Mouse (Mus musculus) adrenal gland, postnatal 4 days (tissue): Measurements from ENCODE around the gene Moap1. TPM values are rescaled to one million over a fixed set of nuclear protein-coding genes. Genes with fewer than 3 reads are reported as not detected.
A peak's percentile ranks its signal among the peaks of the same experiment; 100 is the strongest.

Source experiments
- DNase-seq, 2 experiments: peaks; one replicate each; pipeline ENCODE4 v3.0.0; 2021 to 2022; ENCODE audit warnings: low spot score in 2 of 2, mixed read lengths in 2 of 2
- total RNA-seq, 2 experiments: library from RNA; stranded (reverse); gene quantifications; 2 replicates each; pipeline ENCODE4 v1.2.3; 2021

Moap1 gene
- total RNA-seq, 2 experiments from 2014 or later: 10.1 to 12.2 TPM

- no peak for DNase-seq
Observed at GRCm38 (mm10) chr12:102706833-102707463, 36.5 kb downstream of the Moap1 start.

DNA sequence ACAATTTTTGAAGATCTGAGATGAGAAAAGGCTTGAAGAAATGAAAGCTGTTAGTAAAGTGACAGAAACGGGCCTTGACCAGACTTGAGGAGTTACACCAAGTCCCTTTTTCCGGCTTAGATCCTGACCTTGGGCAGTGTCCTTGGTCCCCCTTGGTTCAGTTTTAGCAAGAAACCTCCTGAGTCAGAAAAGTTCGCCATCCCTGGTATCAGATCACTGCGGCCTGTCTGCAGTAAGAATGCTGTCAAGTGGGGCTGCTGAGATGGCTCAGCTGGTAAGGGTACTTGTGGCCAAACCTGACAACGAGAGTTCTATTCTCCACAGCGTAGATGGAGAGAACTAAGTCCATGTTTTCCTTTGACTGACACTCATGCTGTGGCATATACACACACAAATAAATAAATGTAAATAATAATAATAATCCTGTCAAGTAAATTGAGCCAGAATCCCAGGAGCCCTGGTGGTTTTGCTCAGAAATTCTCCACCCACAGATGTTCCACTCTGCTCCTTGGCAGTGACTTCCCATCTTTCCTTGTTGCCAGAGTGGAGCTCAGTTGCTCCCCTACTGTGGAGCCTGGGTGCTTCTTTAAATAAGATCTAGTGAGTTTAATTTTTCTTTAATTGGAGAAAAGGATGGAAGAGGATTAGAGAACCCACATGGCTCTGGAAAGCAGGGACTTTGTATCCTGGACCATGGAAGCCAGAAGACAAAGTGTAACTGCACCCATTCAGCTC is 37.4 kb downstream of the Moap1 start:
- DNase-seq: no peak

DNA sequence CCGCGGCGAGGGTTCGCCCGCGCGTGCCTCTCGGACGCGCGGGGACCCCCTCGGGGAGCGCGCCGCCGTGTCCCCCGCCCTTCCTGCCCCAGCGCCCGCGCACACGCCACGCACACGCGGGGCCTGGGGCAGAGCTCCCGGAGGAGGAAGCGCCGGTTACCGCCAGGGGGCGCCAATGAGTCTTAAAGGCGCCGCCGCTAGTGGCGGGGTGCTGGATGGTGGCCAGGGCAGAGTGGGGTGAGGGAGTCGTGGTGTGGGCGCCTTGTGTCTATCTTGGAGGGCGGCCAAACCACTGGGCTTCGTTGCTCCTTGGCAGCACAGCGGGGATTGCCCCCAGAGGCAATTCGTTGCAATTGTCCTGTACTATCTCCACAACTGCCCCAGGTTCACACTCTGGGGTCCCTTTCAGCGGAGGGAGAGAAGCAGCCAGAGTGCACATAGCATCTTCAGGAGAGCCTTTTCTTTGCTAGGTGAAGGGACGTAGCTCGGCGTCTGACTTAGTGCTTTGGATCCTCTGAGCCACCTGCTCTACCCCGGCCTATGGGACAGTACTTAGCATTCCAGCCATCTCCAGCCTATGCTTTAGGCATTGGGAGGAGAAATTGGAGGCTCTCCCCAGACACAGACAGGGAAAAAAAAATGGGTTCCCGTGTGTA is 38.1 kb downstream of the Moap1 start:
- peak; percentile 70 to 81 for DNase-seq

DNA sequence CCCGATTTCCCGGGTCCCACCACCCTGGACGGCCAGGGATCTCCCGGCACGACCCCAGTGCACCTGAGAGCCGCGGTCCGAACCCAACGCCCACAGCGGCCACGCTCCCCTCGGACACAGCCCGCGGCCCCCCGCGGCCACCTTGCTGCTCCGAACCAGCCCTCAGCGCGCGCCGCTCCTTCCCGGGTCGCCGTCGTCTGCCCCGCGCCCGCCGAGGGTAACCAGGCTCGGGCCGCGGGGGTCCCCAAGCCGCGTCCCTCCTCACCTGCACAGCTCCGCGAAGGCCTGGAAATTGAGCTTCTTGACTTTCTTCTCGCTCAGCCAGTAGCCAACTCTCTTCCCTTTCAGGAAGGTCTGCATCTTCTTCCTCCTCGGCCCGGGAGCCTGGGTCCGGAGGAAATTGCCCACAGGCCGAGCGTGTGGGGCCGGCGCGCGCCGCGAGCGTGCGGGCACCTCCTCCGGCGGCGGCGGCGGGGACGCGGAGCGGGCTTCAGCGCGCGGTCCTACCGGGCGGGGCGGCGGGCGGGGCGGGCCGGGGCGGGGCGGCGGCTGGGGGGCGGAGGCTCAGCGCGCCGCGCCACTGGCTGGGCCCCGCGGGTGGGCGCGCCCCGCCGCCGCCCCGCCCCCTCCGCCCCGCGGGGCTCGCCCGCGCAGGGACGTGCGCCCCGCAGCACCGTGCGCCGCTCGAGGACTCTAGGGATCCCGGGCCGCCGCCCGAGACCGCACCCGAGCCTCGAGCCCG is 38.8 kb downstream of the Moap1 start, which contains the start of gene Itpk1:
Itpk1 (minus strand) TSS at position 474 of the 742 bp plus-strand sequence.
- peak in 1 of 2 experiments; percentile 28 for DNase-seq

DNA sequence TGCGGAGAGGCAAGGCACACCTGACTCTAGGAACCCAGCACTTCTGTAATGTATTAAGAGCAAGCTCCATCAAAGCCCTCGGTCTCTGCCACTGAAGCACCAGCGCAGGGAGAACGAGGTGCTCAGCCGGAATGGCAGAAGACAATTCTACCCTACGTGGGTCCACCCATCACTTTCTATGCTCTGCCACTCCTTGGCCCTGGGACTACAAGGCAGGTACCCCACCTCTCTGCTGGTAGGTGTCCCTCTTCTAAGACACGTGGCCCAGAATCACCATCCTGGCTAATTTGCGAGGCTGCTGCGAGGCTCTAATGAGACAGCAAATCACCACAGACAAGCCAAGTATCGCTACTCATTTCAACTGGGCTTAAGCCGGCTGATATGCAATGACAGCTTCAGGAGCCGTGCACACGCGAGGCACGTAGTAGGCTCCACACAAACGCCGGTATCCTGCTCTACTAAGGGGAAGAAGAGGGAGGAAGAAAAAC is 39.5 kb downstream of the Moap1 start:
- no peak for DNase-seq

DNA sequence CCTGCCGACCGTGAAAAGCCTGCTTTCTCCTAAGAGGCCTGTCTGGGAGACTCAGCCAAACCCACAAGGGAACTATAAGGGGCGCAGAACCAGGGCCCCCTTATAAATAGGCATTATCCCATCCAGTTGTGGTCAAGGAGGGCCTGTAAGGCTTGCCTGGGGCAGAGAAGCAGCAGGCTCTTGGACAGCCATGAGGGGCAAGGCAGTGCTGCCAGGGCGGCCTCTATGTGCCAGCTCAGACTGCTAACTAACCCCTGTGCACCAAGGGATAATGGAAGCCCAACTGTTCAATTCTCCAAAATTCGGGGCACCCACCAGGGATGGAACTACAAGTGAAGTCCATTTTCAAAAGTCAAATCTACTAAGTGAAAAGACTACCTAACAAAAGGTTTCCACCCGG is 40.0 kb downstream of the Moap1 start:
- no peak for DNase-seq

- DNase-seq: no peak
Observed at GRCm38 (mm10) chr12:102703111-102703412, 40.4 kb downstream of the Moap1 start.

DNA sequence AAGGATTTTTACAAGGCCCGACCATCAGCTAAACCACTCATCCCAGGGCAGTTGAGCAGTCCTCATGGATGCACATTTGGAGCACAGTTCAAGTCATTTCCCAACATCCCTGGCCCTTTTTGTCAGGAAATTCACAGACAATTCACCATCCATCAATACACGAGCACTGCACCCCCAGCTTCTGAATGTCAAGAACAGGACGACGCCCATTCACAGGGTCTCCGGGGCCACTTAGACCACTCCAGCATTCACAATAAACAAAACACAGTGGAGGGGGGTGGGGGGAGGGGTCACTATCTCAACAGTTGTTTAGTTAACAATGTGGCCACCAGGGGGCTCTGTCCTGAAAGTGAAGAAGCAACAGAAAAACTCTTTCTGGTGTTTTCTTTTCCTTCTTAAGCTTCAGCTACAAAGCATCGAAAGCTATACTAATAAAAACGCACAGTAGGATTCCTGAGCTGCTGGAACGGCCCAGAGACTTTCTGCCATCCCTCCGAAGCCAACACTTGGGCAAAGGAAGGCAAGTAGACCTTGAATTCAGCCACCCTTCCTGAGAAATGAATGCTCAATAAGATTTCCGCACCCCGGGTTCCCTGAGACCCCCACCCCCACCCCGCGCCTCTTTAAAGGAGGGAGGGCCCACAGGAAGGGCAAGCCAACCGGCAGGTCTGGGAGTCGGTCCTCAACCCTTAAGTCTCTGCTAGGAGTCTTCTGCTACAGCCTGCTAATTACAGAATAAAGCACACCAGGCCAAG is 40.9 kb downstream of the Moap1 start:
- DNase-seq: peak in 1 of 2 experiments; percentile 70

DNA sequence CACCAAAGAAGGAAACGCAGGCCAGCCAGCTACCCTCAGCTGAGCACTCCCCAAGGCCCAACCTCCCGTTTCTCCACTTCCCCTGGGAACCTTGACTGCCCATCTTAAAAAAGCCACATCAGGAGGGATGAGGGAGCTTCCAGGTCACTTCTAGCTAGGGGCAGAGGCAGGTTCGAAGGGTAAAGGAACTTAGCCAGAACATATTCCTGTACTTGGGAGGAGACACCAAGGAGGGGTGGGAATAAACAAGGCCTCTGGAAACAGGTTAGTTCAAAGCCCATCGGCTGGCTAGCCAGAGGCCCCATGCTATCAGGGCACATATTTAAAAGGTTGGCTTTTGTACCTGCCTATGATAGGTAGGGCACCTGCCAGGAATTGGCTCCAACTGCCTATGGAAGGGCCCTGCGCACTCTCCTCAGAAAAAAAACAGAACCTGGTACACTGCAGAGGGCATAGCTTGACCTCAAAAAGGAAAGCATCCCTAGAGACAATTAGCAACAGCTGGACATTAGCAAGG is 41.7 kb downstream of the Moap1 start:
- no peak for DNase-seq

GRCm38 (mm10) chr12:102700453-102700852 is 43.0 kb downstream of the Moap1 start:
- no peak for DNase-seq

GRCm38 (mm10) chr12:102699156-102699555 is 44.3 kb downstream of the Moap1 start:
- DNase-seq: no peak

DNA sequence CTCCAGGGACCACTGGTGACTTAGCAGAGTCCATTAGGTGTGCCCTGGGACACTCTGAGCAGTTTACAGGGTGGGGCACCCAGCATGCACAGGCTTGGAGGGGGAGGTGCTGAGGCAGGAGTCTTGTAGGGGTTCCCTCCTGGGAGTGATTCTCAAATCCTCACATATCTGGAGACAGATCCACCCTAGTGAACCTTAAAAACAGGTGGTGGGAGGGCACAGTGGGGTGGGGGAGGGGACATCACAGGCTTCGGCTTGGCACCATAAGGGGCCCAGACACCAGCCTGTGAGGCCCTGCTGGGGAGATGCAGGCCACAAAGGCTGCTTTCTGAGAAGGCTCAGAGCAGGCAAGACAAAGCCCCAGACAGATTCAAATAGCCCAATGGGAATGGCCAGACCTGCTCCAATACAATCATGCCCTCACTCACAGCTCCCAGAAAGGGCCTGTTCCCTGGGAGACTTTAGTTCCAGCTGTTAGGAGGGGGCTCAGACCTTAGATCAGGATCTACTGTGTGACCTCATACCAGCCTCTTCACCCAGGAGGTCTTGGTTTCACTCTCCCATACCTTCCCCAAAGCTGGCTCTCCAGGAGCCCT is 45.3 kb downstream of the Moap1 start:
- no peak for DNase-seq

DNA sequence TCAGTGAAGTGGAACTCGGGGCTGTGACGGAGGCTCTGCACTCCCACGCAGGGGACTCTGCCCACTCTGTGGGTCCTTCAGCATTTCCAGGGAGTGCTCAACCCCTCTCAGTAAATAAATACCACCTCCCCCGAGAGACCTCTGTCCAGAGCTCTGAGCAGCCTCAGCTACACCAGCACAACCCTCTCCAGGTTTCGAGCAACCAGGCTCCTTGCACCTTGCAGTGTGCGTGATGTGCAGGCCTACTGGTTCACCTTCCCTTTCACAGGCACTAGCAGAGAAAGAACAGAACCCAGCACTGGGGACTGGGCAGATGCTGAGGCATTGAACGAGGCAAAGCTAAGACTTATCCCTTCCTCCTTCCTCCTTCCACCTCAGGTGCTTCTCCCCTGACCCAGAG is 46.1 kb downstream of the Moap1 start:
- DNase-seq: no peak

- DNase-seq: no peak
Observed at GRCm38 (mm10) chr12:102696635-102697354, 46.7 kb downstream of the Moap1 start.

DNA sequence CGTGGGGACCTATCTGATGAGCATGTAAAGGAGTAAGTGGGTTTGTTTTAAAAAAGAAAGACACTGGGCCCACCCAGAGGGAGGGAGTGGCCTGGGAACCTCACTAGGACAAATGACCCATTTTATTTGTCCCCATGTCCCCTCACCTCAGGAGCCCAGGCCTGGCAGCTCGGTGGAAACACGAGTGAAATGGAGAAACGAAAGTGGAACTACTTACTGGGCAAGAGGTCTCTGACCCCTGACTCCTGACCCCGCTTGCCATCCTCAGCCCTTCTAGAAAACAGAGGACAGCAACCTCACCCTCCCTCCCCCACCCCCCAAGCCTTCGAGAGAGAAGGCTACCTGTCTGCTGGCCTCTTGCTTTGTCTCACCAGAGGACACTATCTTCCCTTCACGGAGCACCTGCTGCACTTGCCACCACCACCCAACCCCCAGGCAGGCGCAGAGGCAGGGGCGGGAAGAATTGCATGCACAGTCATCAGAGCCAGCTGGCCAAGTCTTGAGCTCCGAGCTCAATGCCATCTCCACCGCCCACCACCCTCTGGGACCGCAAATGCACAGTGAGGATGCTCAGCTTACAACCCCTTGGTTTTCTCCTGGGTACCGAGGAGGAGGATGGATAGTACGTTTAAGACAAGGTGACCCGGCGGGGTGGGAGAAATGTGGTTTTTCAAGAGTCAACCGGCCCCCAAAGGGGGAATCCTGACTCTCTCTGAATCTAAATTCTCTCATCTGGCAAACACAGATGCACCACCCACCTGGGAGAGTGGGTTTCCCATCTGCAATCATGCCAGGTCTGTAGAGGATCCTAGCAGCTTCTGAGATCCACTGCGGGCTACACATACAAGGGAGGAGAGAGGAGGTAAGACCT is 47.9 kb downstream of the Moap1 start:
- DNase-seq: no peak
